Mouse (Mus musculus): Measurements from ENCODE around the gene Tle6. TPM values are rescaled to one million over a fixed set of nuclear protein-coding genes. Genes with fewer than 3 reads are reported as not detected.

Gene Tle6
- total RNA-seq, 1 experiment: 22.0 TPM

- TF ChIP-seq MAFK (IDR thresholded peaks at IDR 0.05; ENCODE audit: insufficient read depth, low read depth, low read length) (no peak), ZC3H11A (IDR thresholded peaks at IDR 0.05; ENCODE audit: borderline replicate concordance, low read depth, low read length) (no peak), CHD2 (IDR thresholded peaks at IDR 0.05; ENCODE audit: low read depth, low read length) (no peak), HCFC1 (IDR thresholded peaks at IDR 0.05; ENCODE audit: borderline replicate concordance, insufficient read depth, low read length) (no peak), ZNF384 (IDR thresholded peaks at IDR 0.05; ENCODE audit: low read depth, low read length) (no peak)
- H3K9me3 ChIP-seq (ENCODE audit: control insufficient read depth, insufficient read depth, low read depth, low read length): no peaks in the 10 kb centered on the region
- H3K36me3 ChIP-seq (ENCODE audit: control insufficient read depth, insufficient read depth, low read length, poor library complexity, severe bottlenecking): no peaks in the 10 kb centered on the region
- peak overlapping the region; percentile 18; the same call in 1 of the 2 replicates for H3K9ac ChIP-seq (ENCODE audit: insufficient read depth, low read depth, low read length, poor library complexity, severe bottlenecking)
- H3K4me3 ChIP-seq (ENCODE audit: insufficient read depth in 1 of 2, low read depth in 1 of 2, low read length in 2 of 2, poor library complexity in 1 of 2, severe bottlenecking in 1 of 2): peak overlapping the region; percentile 18 to 20; a peak in 2 of 4 replicates
- in situ Hi-C loops (cut with MboI; ENCODE audit: low sequenced_read_pairs in 2 of 2, unreplicated experiment in 2 of 2): no loop called here
- no peak overlapping the region for H3K27ac ChIP-seq (ENCODE audit: insufficient read depth, low read depth, low read length, poor library complexity, severe bottlenecking)
- peak; percentile 67 for DNase-seq (ENCODE audit: low read depth, low spot score)
- peaks cover 7 to 31% of the 10 kb centered on the region in 2 experiments for H3K4me1 ChIP-seq (ENCODE audit: control insufficient read depth in 2 of 2, insufficient read depth in 2 of 2, low read length in 2 of 2, poor library complexity in 1 of 2)
Measured at GRCm38 (mm10) chr10:81615486-81615885, 14.6 kb upstream of the Tle6 start.

- H3K4me3 ChIP-seq (ENCODE audit: insufficient read depth in 1 of 2, low read depth in 1 of 2, low read length in 2 of 2, poor library complexity in 1 of 2, severe bottlenecking in 1 of 2): no peak overlapping the region
- in situ Hi-C loops (cut with MboI; ENCODE audit: low sequenced_read_pairs in 2 of 2, unreplicated experiment in 2 of 2): no loop called here
- H3K4me1 ChIP-seq (ENCODE audit: control insufficient read depth in 2 of 2, insufficient read depth in 2 of 2, low read length in 2 of 2, poor library complexity in 1 of 2): peaks cover 7 to 30% of the 10 kb centered on the region in 2 experiments
- peak overlapping the region; percentile 41; the same call in 1 of the 2 replicates for H3K9ac ChIP-seq (ENCODE audit: insufficient read depth, low read depth, low read length, poor library complexity, severe bottlenecking)
- DNase-seq (ENCODE audit: low read depth, low spot score): no peak
- TF ChIP-seq CHD2 (IDR thresholded peaks at IDR 0.05; ENCODE audit: low read depth, low read length): no peak
- TF ChIP-seq ZNF384 (IDR thresholded peaks at IDR 0.05; ENCODE audit: low read depth, low read length): no peak
- TF ChIP-seq ZC3H11A (IDR thresholded peaks at IDR 0.05; ENCODE audit: borderline replicate concordance, low read depth, low read length): no peak
- TF ChIP-seq MAFK (IDR thresholded peaks at IDR 0.05; ENCODE audit: insufficient read depth, low read depth, low read length): peak; percentile 77
- TF ChIP-seq HCFC1 (IDR thresholded peaks at IDR 0.05; ENCODE audit: borderline replicate concordance, insufficient read depth, low read length): no peak
- no peak overlapping the region for H3K27ac ChIP-seq (ENCODE audit: insufficient read depth, low read depth, low read length, poor library complexity, severe bottlenecking)
- no peaks in the 10 kb centered on the region for H3K9me3 ChIP-seq (ENCODE audit: control insufficient read depth, insufficient read depth, low read depth, low read length)
- peaks cover 3% of the 10 kb centered on the region; the same call in 1 of the 2 replicates for H3K36me3 ChIP-seq (ENCODE audit: control insufficient read depth, insufficient read depth, low read length, poor library complexity, severe bottlenecking)
Measured at GRCm38 (mm10) chr10:81612779-81613178, 11.9 kb upstream of the Tle6 start.

GRCm38 (mm10) chr10:81608308-81608707, 7.4 kb upstream of the Tle6 start:
- in situ Hi-C loops (cut with MboI; ENCODE audit: low sequenced_read_pairs in 2 of 2, unreplicated experiment in 2 of 2): no loop called here

DNA sequence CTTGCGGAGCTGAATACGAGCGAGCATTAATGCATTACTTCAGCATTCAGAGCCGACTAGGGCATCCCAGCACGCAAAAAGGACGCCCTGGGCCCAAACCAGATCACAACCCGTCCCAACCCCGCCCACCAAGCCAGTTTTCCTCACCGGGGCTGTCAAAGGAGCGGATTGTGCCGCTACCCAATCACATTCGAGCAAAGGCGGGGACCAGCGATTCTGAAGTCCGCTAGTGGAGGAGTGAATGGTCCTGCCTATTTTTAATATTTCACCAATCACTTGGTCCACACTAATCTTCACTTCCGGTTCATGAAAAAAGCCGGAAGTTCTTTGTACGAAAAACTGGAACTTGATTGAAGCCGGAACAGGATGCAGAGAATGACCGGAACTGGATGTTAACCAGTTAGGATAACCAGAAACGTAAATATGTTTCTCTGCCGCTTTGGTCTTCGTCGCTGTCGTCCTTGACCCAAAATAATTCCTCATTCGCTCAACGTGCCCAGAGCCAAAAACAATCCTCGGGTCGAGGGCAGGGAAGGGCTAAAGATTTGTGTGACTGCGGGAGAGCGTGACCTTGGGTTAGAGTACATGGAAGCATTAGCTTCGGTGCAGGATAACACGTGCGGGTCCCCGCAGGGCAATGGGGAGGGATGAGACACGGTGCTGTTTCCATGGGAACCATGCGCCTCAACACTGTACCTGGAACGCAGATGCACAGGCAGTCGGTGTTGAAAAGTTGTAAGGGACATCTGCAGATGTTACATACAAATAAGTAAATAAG, 5.3 kb upstream of the Tle6 start, which contains the start of gene BC025920:
Gene BC025920 (plus strand): TSS at position 297 of the 778 bp plus-strand sequence.
- H3K4me3 ChIP-seq (ENCODE audit: insufficient read depth in 1 of 2, low read depth in 1 of 2, low read length in 2 of 2, poor library complexity in 1 of 2, severe bottlenecking in 1 of 2): peak within 1 kb of the TSS; percentile 71 to 72
- peak; percentile 38; the same call in 1 of the 2 replicates for TF ChIP-seq HCFC1 (IDR thresholded peaks at IDR 0.05; ENCODE audit: borderline replicate concordance, insufficient read depth, low read length)
- no peak for TF ChIP-seq MAFK (IDR thresholded peaks at IDR 0.05; ENCODE audit: insufficient read depth, low read depth, low read length)
- peak; percentile 78 for TF ChIP-seq CHD2 (IDR thresholded peaks at IDR 0.05; ENCODE audit: low read depth, low read length)
- peak; percentile 77 for TF ChIP-seq ZNF384 (IDR thresholded peaks at IDR 0.05; ENCODE audit: low read depth, low read length)
- TF ChIP-seq ZC3H11A (IDR thresholded peaks at IDR 0.05; ENCODE audit: borderline replicate concordance, low read depth, low read length): no peak

More at GRCm38 (mm10) chr10:81608308-81608707, 7.4 kb upstream of the Tle6 start:
- no peak for DNase-seq (ENCODE audit: low read depth, low spot score)
- H3K27ac ChIP-seq (ENCODE audit: insufficient read depth, low read depth, low read length, poor library complexity, severe bottlenecking): no peak overlapping the region
- TF ChIP-seq HCFC1 (IDR thresholded peaks at IDR 0.05; ENCODE audit: borderline replicate concordance, insufficient read depth, low read length) (no peak), CHD2 (IDR thresholded peaks at IDR 0.05; ENCODE audit: low read depth, low read length) (no peak), ZNF384 (IDR thresholded peaks at IDR 0.05; ENCODE audit: low read depth, low read length) (no peak), MAFK (IDR thresholded peaks at IDR 0.05; ENCODE audit: insufficient read depth, low read depth, low read length) (no peak), ZC3H11A (IDR thresholded peaks at IDR 0.05; ENCODE audit: borderline replicate concordance, low read depth, low read length) (no peak)
- peaks cover 0 to 16% of the 10 kb centered on the region in 2 experiments; a peak in 1 of 4 replicates for H3K4me1 ChIP-seq (ENCODE audit: control insufficient read depth in 2 of 2, insufficient read depth in 2 of 2, low read length in 2 of 2, poor library complexity in 1 of 2)
- no peaks in the 10 kb centered on the region for H3K9me3 ChIP-seq (ENCODE audit: control insufficient read depth, insufficient read depth, low read depth, low read length)
- no peak overlapping the region for H3K4me3 ChIP-seq (ENCODE audit: insufficient read depth in 1 of 2, low read depth in 1 of 2, low read length in 2 of 2, poor library complexity in 1 of 2, severe bottlenecking in 1 of 2)
- H3K9ac ChIP-seq (ENCODE audit: insufficient read depth, low read depth, low read length, poor library complexity, severe bottlenecking): no peak overlapping the region
- H3K36me3 ChIP-seq (ENCODE audit: control insufficient read depth, insufficient read depth, low read length, poor library complexity, severe bottlenecking): peaks cover 4% of the 10 kb centered on the region; the same call in 1 of the 2 replicates

More for the DNA sequence above, 5.3 kb upstream of the Tle6 start, which contains the start of gene BC025920:
- H3K27ac ChIP-seq (ENCODE audit: insufficient read depth, low read depth, low read length, poor library complexity, severe bottlenecking): peak within 1 kb of the TSS; percentile 89
- in situ Hi-C loops (cut with MboI; ENCODE audit: low sequenced_read_pairs in 2 of 2, unreplicated experiment in 2 of 2): no loop called here
- peak within 1 kb of the TSS; percentile 85 for H3K9ac ChIP-seq (ENCODE audit: insufficient read depth, low read depth, low read length, poor library complexity, severe bottlenecking)
- H3K9me3 ChIP-seq (ENCODE audit: control insufficient read depth, insufficient read depth, low read depth, low read length): no peaks in the 10 kb centered on the region
- H3K4me1 ChIP-seq (ENCODE audit: control insufficient read depth in 2 of 2, insufficient read depth in 2 of 2, low read length in 2 of 2, poor library complexity in 1 of 2): peaks cover 0 to 11% of the 10 kb centered on the region in 2 experiments; a peak in 1 of 4 replicates
- peaks cover 4% of the 10 kb centered on the region; the same call in 1 of the 2 replicates for H3K36me3 ChIP-seq (ENCODE audit: control insufficient read depth, insufficient read depth, low read length, poor library complexity, severe bottlenecking)
- peak; percentile 95 for DNase-seq (ENCODE audit: low read depth, low spot score)
